Mouse (Mus musculus) midbrain, embryonic 13.5 days (tissue): ENCODE data around the gene Stk11. TPM values are rescaled to one million over a fixed set of nuclear protein-coding genes. Genes with fewer than 3 reads are reported as not detected.

Experiments
- ATAC-seq: fragments of 200-750 bp; cut with Nextera tagmentation; 2 replicates; pipeline ENCODE4 v1.8.0; 2017; ENCODE audit warnings: mild to moderate bottlenecking, moderate TSS enrichment, moderate library complexity
- H3K27ac ChIP-seq: fragments of 300-500 bp; sonication (generic); 2 replicates; pipeline ENCODE4 v1.5.1; 2015; ENCODE audit warnings: inconsistent platforms, mild to moderate bottlenecking, moderate library complexity
- H3K27me3 ChIP-seq: fragments of 300-500 bp; sonication (generic); 2 replicates; pipeline ENCODE4 v1.6.1; 2015; ENCODE audit warnings: mild to moderate bottlenecking, inconsistent platforms
- H3K36me3 ChIP-seq: fragments of 300-500 bp; sonication (generic); 2 replicates; pipeline ENCODE4 v1.6.1; 2015; ENCODE audit warnings: mild to moderate bottlenecking, inconsistent platforms
- H3K4me1 ChIP-seq: fragments of 300-500 bp; sonication (generic); replicated peaks from 2 replicates; pipeline ENCODE4 v1.6.1; 2015; ENCODE audit warnings: inconsistent platforms
- H3K4me2 ChIP-seq: fragments of 300-500 bp; sonication (generic); replicated peaks from 2 replicates; pipeline ENCODE4 v1.6.1; 2015; ENCODE audit warnings: moderate library complexity, mild to moderate bottlenecking, inconsistent platforms
- H3K4me3 ChIP-seq: fragments of 300-500 bp; sonication (generic); replicated peaks from 2 replicates; pipeline ENCODE4 v1.5.1; 2015; ENCODE audit warnings: mild to moderate bottlenecking, inconsistent platforms
- H3K9ac ChIP-seq: fragments of 300-500 bp; sonication (generic); replicated peaks from 2 replicates; pipeline ENCODE4 v1.6.1; 2015; ENCODE audit warnings: mild to moderate bottlenecking, inconsistent platforms
- H3K9me3 ChIP-seq: fragments of 300-500 bp; sonication (generic); 2 replicates; pipeline ENCODE4 v1.6.1; 2016; ENCODE audit warnings: mild to moderate bottlenecking, inconsistent platforms
- WGBS: fragments of 180-500 bp; shearing (Covaris S2); methylation state at CpG from one replicate; pipeline ENCODE4 v1.1.7; 2015; 5-methylcytosine and 5-hydroxymethylcytosine counted together
- polyA plus RNA-seq: library from polyadenylated mRNA; unstranded; fragments of >200 nt; fragmentation: Nextera tagmentation; extraction: Ambion mirVana; gene quantifications from 2 replicates; pipeline ENCODE4 v1.2.1, GENCODE M21; 2015

The Stk11 gene
- polyA plus RNA-seq, 1 experiment from 2014 or later: 20.7 TPM

DNA sequence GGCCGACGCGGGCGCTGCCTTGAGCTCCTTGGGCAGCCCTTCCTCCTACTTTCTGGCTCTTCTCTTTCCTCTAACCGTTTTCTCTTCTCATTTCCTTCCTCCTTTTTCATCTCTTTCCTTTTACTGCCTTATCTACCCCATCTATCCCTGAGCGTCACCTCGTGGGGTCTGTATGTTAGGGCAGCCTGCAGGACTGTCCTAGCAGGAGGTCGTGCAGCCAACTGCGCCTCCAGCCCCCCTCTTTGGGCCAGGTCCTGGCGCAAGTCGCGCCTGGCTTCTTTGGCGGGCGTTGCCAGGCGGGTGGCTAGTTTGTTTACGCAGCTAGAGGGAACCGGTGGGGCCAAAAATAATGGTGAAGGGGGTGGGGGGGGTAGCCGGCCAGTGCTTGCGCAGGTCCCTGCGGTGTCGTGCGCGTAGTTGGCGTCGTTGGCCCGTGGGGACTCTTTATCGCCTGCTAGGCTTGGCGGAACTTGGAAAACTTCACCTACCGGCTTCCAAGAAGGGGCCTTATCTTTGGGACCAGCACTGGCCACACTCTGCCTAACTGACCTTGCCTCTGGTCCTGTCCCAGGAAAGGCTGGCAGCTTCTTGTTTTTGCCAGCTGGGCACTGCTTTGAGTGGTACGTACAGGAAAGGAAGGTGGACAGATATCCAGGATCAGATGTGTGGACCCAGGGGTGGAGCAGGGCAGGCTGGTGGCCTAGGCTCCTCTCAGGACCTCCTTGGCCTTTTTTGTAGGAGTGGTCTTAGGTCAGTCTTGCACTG is 1.5 kb downstream of the Stk11 start:
- H3K27ac ChIP-seq: peak overlapping the region; percentile 9; the same call in 1 of the 2 replicates
- H3K9me3 ChIP-seq: no peaks in the 10 kb centered on the region
- 7% methylated on average over 30 of the region's 30 CpGs for WGBS
- no peaks in the 10 kb centered on the region for H3K27me3 ChIP-seq
- peak overlapping the region; percentile 73 for H3K4me2 ChIP-seq
- H3K4me3 ChIP-seq: peak overlapping the region; percentile 91
- peak overlapping the region; percentile 89 for H3K9ac ChIP-seq
- H3K36me3 ChIP-seq: peaks cover 33% of the 10 kb centered on the region
- peaks cover 44% of the 10 kb centered on the region for H3K4me1 ChIP-seq
- ATAC-seq: no peak

DNA sequence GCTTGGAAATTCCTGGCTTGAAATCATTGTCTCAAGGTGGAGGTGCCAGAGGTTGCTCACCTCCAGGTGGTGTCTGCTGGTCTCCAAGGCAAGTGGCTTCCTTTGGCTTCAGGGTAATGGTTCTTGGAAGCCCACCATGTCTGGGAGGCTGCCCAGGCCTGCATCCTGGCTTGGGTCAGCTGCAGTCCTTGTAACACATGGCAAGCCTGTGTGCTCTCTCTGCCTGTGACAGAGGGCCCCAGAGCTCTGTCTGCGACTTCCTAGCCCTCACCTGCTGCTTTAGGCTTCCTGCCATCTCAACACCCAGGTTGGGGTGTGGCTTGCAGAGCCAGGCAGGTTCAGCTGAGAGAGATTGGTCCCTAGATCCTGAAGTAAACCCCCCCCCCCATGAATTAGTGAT is 2.1 kb downstream of the Stk11 start:
- Histone ChIP-seq H3K4me1 (peaks cover 44% of the 10 kb centered on the region), H3K9ac (peak overlapping the region; percentile 89), H3K36me3 (peaks cover 35% of the 10 kb centered on the region), H3K9me3 (no peaks in the 10 kb centered on the region), H3K27ac (peak overlapping the region; percentile 19; the same call in 1 of the 2 replicates), H3K4me3 (peak overlapping the region; percentile 91), H3K27me3 (no peaks in the 10 kb centered on the region), H3K4me2 (peak overlapping the region; percentile 73)
- no peak for ATAC-seq
- 69% methylated on average over 1 of the region's 1 CpGs for WGBS

DNA sequence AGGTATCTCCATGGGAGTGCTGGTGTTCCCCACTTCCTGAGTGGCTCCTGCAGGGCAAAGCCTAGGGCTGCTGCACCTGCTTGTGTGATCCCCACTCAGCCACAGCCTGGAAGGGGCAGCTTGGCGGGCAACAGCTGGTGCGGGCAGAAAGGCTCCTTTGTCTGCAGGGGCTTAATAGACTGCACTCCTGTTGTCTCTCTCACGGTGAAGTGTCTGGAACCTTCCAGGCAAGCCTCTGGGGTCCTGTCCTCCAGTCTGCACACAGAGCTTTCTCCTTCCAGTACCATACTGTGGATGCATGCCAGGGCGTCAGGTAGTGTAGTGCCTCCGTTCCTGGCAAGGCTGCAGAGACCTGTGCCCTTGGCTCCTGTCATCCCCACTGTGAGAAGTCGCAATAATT is 2.9 kb downstream of the Stk11 start:
- Histone ChIP-seq H3K9me3 (no peaks in the 10 kb centered on the region), H3K4me2 (peak overlapping the region; percentile 73), H3K4me1 (peaks cover 44% of the 10 kb centered on the region), H3K27ac (peak overlapping the region; percentile 19), H3K27me3 (no peaks in the 10 kb centered on the region), H3K9ac (peak overlapping the region; percentile 89), H3K36me3 (peaks cover 35% of the 10 kb centered on the region), H3K4me3 (peak overlapping the region; percentile 91)
- no peak for ATAC-seq
- 54% methylated on average over 6 of the region's 6 CpGs for WGBS

DNA sequence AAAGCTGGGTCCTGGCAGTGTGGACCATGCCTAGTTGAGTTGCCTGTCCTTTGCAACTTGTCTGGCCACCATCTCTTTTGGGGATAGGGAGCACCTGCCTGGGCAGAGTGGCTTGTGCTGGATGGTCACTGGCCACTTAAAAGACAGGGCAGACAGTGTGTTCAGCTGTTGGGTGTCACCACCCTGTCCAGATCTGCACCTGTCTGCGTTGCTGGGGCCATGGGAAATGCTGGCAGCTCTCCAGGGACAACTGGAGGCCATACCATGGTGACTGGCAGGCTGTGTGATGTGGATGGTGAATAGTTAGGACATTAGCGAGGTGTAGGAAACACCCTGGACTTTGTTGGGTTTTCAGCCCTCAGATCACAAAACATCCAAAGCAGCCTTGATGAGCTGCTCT is 4.5 kb downstream of the Stk11 start:
- H3K36me3 ChIP-seq: peaks cover 44% of the 10 kb centered on the region
- H3K27ac ChIP-seq: no peak overlapping the region
- peaks cover 40% of the 10 kb centered on the region for H3K4me1 ChIP-seq
- ATAC-seq: no peak
- H3K4me2 ChIP-seq: no peak overlapping the region
- H3K27me3 ChIP-seq: no peaks in the 10 kb centered on the region
- 78% methylated on average over 2 of the region's 2 CpGs for WGBS
- H3K4me3 ChIP-seq: no peak overlapping the region
- no peaks in the 10 kb centered on the region for H3K9me3 ChIP-seq
- H3K9ac ChIP-seq: 0 out of 2 replicates have a peak overlapping the region, but pooled peaks have one; percentile 23

DNA sequence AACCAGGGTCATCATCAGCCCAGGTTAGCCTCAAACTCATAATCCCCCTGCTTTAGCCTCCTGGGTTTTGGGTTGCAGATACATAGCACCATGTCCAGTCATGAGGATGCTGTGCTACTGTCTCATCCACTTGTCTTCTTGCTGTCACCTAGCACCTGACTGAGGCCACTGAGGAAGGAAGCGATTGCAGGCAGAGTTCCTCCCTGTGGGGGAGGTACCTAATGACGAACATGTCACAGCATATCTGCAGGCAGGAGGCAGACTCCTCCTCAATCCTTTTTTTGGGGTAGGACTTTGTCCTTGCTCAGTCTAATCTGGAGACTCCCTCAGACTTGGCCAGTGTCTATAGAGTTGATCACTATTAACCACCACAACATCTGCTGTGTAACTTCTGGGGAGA is 6.0 kb downstream of the Stk11 start:
- ATAC-seq: no peak
- Histone ChIP-seq H3K9ac (no peak overlapping the region), H3K4me2 (no peak overlapping the region), H3K36me3 (peaks cover 59% of the 10 kb centered on the region), H3K4me1 (peaks cover 37% of the 10 kb centered on the region), H3K27me3 (no peaks in the 10 kb centered on the region), H3K9me3 (no peaks in the 10 kb centered on the region), H3K4me3 (no peak overlapping the region), H3K27ac (no peak overlapping the region)
- 83% methylated on average over 2 of the region's 2 CpGs for WGBS

DNA sequence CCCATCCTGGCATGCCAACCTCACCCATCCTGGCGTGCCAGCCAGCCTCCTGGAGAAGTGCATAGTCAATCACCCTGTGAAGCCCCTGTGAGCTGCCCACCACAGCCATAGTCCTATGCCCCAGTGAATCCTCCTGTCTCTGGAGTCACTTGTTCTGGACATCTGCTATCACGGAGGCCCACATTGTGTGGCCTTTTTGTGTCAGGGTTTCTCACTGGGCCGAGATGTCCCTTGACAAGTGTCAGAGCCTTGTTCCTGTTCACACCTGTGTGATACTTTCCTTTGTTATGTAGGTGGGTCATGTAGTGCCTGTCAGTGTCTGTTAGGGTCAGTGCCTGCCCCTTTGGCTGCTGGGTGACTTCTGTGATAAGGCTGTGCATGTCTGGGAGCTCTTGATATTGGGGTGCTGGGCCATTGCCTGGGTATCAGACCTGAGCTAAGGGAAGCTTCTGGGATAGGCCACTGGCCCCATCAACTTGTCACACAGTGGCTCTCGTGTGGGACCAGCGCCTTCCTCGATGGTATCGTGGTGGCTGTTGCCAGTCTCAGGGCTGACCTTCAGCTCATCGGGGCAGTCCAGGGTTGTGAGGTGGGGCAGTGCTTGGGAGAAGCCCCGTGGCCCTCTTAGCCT is 8.4 kb downstream of the Stk11 start:
- peaks cover 13% of the 10 kb centered on the region for H3K4me1 ChIP-seq
- WGBS: 93% methylated on average over 9 of the region's 9 CpGs
- no peak overlapping the region for H3K4me3 ChIP-seq
- H3K9ac ChIP-seq: no peak overlapping the region
- ATAC-seq: no peak
- H3K4me2 ChIP-seq: no peak overlapping the region
- H3K9me3 ChIP-seq: no peaks in the 10 kb centered on the region
- H3K36me3 ChIP-seq: peaks cover 72% of the 10 kb centered on the region
- H3K27ac ChIP-seq: no peak overlapping the region
- H3K27me3 ChIP-seq: no peaks in the 10 kb centered on the region

DNA sequence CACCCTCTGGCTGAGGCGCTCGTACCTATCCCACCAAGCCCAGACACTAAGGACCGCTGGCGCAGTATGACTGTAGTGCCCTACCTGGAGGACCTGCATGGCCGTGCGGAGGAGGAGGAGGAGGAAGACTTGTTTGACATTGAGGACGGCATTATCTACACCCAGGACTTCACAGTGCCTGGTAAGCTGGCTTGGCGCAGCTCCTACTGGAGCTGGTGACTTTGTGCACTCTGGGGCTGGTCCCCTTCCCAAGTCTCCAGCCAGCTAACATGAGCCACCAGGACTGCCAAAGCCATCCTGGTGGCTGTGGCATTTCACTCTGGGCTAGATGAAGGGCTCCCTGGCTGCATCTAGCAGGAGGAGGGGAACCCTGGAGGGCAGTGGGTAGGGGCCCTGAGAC is 12.3 kb downstream of the Stk11 start:
- Histone ChIP-seq H3K4me2 (no peak overlapping the region), H3K27ac (no peak overlapping the region), H3K9me3 (no peaks in the 10 kb centered on the region), H3K4me3 (no peak overlapping the region), H3K4me1 (peaks cover 18% of the 10 kb centered on the region), H3K9ac (no peak overlapping the region), H3K27me3 (peaks cover 4% of the 10 kb centered on the region; the same call in 1 of the 2 replicates), H3K36me3 (peaks cover 87% of the 10 kb centered on the region)
- 93% methylated on average over 8 of the region's 8 CpGs for WGBS
- no peak for ATAC-seq

DNA sequence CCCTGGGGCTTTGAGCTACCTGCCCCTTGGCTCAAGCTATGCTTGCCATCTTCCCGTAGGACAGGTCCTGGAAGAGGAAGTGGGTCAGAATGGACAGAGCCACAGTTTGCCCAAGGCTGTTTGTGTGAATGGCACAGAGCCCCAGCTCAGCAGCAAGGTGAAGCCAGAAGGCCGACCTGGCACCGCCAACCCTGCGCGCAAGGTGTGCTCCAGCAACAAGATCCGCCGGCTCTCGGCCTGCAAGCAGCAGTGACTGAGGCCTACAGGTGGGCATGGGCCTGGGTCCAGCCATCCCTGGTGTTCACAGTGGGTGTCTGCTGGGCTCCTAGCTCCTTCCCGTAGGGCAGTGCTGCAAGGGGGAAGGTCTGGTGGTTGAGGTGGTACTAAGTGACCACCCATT is 14.2 kb downstream of the Stk11 start:
- Histone ChIP-seq H3K36me3 (peaks cover 100% of the 10 kb centered on the region), H3K4me3 (no peak overlapping the region), H3K9me3 (no peaks in the 10 kb centered on the region), H3K27ac (no peak overlapping the region), H3K4me2 (no peak overlapping the region), H3K9ac (no peak overlapping the region), H3K27me3 (peaks cover 4% of the 10 kb centered on the region; the same call in 1 of the 2 replicates), H3K4me1 (peaks cover 24% of the 10 kb centered on the region)
- 97% methylated on average over 7 of the region's 9 CpGs for WGBS
- no peak for ATAC-seq

DNA sequence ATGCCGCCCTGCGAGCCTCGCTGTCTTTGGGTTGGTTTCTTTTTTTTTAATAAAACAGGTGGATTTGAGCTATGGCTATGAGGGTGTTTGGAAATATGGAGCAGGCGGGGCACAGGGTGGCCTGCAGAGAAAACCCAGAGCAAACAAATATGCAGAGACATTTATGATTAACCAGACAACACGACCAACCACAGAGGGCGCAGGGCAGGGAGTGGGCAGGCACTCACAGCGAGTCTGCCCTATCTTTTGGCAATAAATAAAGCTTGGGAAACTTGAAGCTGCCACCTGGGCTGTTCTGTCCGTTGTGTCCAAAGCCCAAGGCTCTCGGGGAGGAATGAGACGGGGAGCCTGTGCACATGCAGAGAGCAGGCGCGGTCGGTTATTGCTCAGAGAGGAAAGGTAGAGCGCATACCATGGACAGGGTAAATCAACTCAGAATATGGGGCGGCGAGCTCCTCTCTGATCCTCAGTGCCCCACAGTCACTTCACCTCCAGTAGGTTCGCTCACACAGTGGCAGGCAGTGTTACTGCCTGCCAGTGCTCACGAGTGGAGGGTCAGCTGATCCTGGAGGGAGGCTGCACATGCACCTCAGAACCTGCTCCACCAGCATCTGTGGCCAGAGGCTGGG is 14.9 kb downstream of the Stk11 start:
- peaks cover 100% of the 10 kb centered on the region for H3K36me3 ChIP-seq
- no peak overlapping the region for H3K4me2 ChIP-seq

DNA sequence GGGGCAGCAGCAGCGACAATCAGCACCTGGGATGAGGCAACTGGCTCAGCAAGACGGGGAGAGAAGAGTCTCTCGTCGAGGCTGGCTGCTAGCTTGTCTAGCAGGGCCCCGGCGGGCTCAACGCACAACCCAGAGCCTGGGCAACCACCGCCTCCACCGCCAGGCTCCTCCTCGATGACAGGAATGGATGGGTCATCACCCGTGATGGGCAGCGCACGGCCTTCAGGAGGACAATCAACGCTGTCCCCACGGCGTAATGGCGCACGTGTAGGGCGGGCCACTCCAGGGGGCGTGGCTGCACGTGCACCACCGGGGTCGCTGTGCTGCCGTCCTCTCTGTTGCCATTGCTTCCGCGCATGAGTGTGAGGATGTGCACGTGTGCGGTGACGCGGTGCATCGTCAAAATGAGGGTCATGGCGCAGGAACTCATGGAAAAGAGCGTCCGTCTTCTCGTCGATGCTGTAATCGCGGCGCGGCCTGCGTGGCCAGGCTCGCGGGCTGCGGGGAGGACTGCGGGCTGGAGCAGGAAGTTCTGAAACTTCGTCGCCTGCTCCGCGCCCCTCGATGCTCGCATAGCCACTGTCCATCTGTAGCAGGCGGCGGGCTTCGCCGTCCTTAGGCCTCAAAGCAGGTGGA is 15.8 kb downstream of the Stk11 start:
- H3K27ac ChIP-seq: no peak overlapping the region; the same call in 1 of the 2 replicates
- peak overlapping the region; percentile 53; the same call in 1 of the 2 replicates for H3K9ac ChIP-seq
- H3K27me3 ChIP-seq: peaks cover 18% of the 10 kb centered on the region
- 16% methylated on average over 55 of the region's 55 CpGs for WGBS
- no peaks in the 10 kb centered on the region for H3K9me3 ChIP-seq
- peak overlapping the region; percentile 29 for H3K4me2 ChIP-seq
- H3K36me3 ChIP-seq: peaks cover 100% of the 10 kb centered on the region
- peak; percentile 41 for ATAC-seq
- peak overlapping the region; percentile 14; the same call in 1 of the 2 replicates for H3K4me3 ChIP-seq
- peaks cover 28% of the 10 kb centered on the region for H3K4me1 ChIP-seq

More for the DNA sequence above, 14.9 kb downstream of the Stk11 start:
- 0 out of 2 replicates have a peak, but pooled peaks have one; percentile 7 for ATAC-seq
- Histone ChIP-seq H3K4me1 (peaks cover 24% of the 10 kb centered on the region), H3K9ac (no peak overlapping the region), H3K27ac (no peak overlapping the region), H3K27me3 (peaks cover 9% of the 10 kb centered on the region), H3K4me3 (no peak overlapping the region), H3K9me3 (no peaks in the 10 kb centered on the region)
- WGBS: 87% methylated on average over 18 of the region's 18 CpGs

DNA sequence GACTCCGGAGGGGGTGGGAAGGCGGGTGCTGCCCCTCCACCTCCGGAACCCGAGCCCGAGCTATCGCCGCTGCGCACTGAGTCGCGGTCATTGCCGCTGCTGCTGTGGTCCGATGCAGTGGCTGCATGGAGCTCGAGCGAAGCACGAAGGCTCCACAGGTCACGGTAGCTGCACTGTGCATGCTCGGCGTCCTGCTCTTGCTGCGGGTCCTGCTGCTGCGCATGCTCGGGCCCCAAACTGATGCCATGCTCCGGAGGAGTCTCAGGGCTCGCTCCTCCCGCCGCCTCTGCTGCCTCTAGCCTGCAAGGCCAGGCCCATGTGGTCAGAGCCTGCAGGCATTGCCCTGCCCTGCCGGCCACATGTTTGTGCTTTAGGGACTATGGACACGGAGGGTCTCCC is 16.3 kb downstream of the Stk11 start:
- peaks cover 33% of the 10 kb centered on the region for H3K4me1 ChIP-seq
- no peak overlapping the region; the same call in 1 of the 2 replicates for H3K27ac ChIP-seq
- H3K27me3 ChIP-seq: peaks cover 23% of the 10 kb centered on the region
- peak overlapping the region; percentile 14; the same call in 1 of the 2 replicates for H3K4me3 ChIP-seq
- H3K4me2 ChIP-seq: peak overlapping the region; percentile 29
- H3K9me3 ChIP-seq: no peaks in the 10 kb centered on the region
- peaks cover 95% of the 10 kb centered on the region for H3K36me3 ChIP-seq
- H3K9ac ChIP-seq: peak overlapping the region; percentile 53; the same call in 1 of the 2 replicates
- no peak for ATAC-seq
- WGBS: 26% methylated on average over 27 of the region's 27 CpGs
